Mouse (Mus musculus) embryonic fibroblast, embryonic 13.5 days (primary cell): ENCODE measurements at regions not wholly inside any gene's neighbourhood (a gene's known extent, or its start where the extent isn't known, plus 50 kb on each side); places are given as distances from the start of the nearest gene placed in this dataset.
A peak's percentile ranks its signal among the peaks of the same experiment; 100 is the strongest.
"Not testable (repeated sequence)": the region's sequence is repeated elsewhere in the genome, so short reads cannot be mapped to it uniquely, and the experiment has no call there.

Experiments used
- H3K27ac ChIP-seq: 2 replicates; pipeline ENCODE4 v1.5.1; 2012; ENCODE audit warnings: low read length, control low read depth, inconsistent platforms; ENCODE audit not compliant: insufficient read depth
- H3K4me1 ChIP-seq: 2 replicates; pipeline ENCODE4 v1.6.1; 2011; ENCODE audit warnings: low read length; ENCODE audit not compliant: control insufficient read depth, insufficient read depth
- H3K4me3 ChIP-seq: 2 replicates; pipeline ENCODE4 v1.5.1; 2011; ENCODE audit warnings: mild to moderate bottlenecking, control low read depth, low read length; ENCODE audit not compliant: insufficient read depth
- CTCF ChIP-seq: IDR thresholded peaks from 2 replicates; pipeline ENCODE4 v1.5.1; 2011; ENCODE audit warnings: mild to moderate bottlenecking, control low read depth, low read length, moderate library complexity, borderline replicate concordance; ENCODE audit not compliant: insufficient read depth
- POLR2A ChIP-seq: IDR thresholded peaks from 2 replicates; pipeline ENCODE4 v1.6.1; 2011; ENCODE audit warnings: low read depth, mild to moderate bottlenecking, control low read depth, low read length, moderate library complexity

GRCm38 (mm10) chr7:83433959-83434715 lies 150.6 kb upstream of the Tmc3 start:
- peaks cover 13% of the 10 kb centered on the region for H3K4me1 ChIP-seq
- H3K27ac ChIP-seq = no peak overlapping the region
- H3K4me3 ChIP-seq = no peak overlapping the region
- TF ChIP-seq CTCF = no peak
- no peak for TF ChIP-seq POLR2A

GRCm38 (mm10) chr7:83438538-83439393 lies 146.0 kb upstream of the Tmc3 start:
- TF ChIP-seq POLR2A = no peak
- no peak for TF ChIP-seq CTCF
- H3K4me1 ChIP-seq = no peaks in the 10 kb centered on the region
- peak overlapping the region; percentile 28 for H3K27ac ChIP-seq
- H3K4me3 ChIP-seq = no peak overlapping the region

GRCm38 (mm10) chr7:83443596-83444278 lies 141.0 kb upstream of the Tmc3 start:
- Histone ChIP-seq H3K27ac (peak overlapping the region; percentile 86), H3K4me3 (no peak overlapping the region), H3K4me1 (peaks cover 15% of the 10 kb centered on the region)
- TF ChIP-seq POLR2A (no peak), CTCF (no peak)

GRCm38 (mm10) chr7:83444279-83444615 lies 140.5 kb upstream of the Tmc3 start:
- Histone ChIP-seq H3K27ac (peak overlapping the region; percentile 86), H3K4me3 (no peak overlapping the region), H3K4me1 (peaks cover 15% of the 10 kb centered on the region)
- TF ChIP-seq POLR2A (no peak), CTCF (no peak)

- TF ChIP-seq CTCF (no peak), POLR2A (no peak)
- peak overlapping the region; percentile 51 for H3K27ac ChIP-seq
- peaks cover 15% of the 10 kb centered on the region for H3K4me1 ChIP-seq
- no peak overlapping the region for H3K4me3 ChIP-seq
Measured at GRCm38 (mm10) chr7:83445181-83445926, 139.4 kb upstream of the Tmc3 start.

- TF ChIP-seq POLR2A (no peak), CTCF (no peak)
- H3K4me3 ChIP-seq = no peak overlapping the region
- no peak overlapping the region for H3K27ac ChIP-seq
- peaks cover 5% of the 10 kb centered on the region; the same call in 1 of the 2 replicates for H3K4me1 ChIP-seq
Measured at GRCm38 (mm10) chr7:83450346-83450745, 134.4 kb upstream of the Tmc3 start.

- Histone ChIP-seq H3K4me3 (no peak overlapping the region), H3K27ac (no peak overlapping the region), H3K4me1 (peaks cover 7% of the 10 kb centered on the region)
- TF ChIP-seq POLR2A (no peak), CTCF (no peak)
Measured at GRCm38 (mm10) chr7:83452309-83452708, 132.4 kb upstream of the Tmc3 start.

- H3K4me3 ChIP-seq = no peak overlapping the region
- H3K4me1 ChIP-seq = peaks cover 17% of the 10 kb centered on the region
- no peak for TF ChIP-seq POLR2A
- H3K27ac ChIP-seq = peak overlapping the region; percentile 99
Measured at GRCm38 (mm10) chr7:83459520-83459919, 125.2 kb upstream of the Tmc3 start.

- TF ChIP-seq POLR2A = no peak
- no peak for TF ChIP-seq CTCF
- Histone ChIP-seq H3K4me1 (0 out of 2 replicates have a peak, but pooled peaks cover 2% of the 10 kb centered on the region), H3K27ac (peak overlapping the region; percentile 22), H3K4me3 (no peak overlapping the region)
Measured at GRCm38 (mm10) chr7:83467006-83467405, 117.7 kb upstream of the Tmc3 start.

- not testable (repeated sequence) for H3K27ac ChIP-seq, H3K4me3 ChIP-seq
Measured at GRCm38 (mm10) chr7:83469856-83470255, 114.9 kb upstream of the Tmc3 start.

More at GRCm38 (mm10) chr7:83469856-83470255, 114.9 kb upstream of the Tmc3 start:
- H3K4me1 ChIP-seq = not testable (repeated sequence)
